Mouse (Mus musculus): ENCODE data around the gene Serbp1.

DNA sequence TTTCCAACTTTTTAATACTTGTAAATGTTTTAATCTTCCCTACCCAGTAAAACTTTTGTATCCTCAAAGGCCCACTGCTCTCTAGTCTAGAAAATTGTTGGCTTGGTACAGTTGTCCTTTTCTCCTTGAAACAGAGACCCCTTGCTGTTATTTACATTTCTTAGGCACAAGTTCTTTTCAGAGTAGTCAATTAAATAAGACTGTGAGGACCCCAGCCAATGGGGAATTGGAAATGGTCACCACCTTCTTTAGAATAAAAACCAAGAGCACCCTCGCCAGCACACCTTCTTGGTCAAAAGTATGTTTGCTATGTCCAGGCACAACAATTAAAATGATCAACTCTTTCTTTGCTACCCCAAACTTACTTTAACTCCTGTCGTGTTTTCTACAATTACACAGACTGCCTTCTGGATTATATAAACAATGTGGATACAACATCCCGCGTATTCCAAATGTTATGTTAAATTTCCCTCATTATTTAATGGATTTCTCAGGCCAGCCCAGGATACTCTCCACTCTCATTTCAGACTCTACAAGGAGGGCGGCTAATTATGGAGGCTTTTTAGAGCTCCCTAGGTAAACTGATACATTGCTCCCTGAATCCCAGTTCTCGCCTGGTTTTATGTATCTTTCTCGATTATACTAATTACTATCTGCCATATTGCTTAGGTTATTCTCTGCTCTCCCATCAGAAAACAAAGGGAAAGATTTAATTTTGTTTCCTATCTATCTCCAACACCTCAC is 1.3 kb upstream of the Serbp1 start:
- no peak for TF ChIP-seq MAX (IDR thresholded peaks at IDR 0.05)
- TF ChIP-seq MYOD1 (IDR thresholded peaks at IDR 0.05; ENCODE audit: control insufficient read depth, insufficient read length, low read depth), result no peak
- no peak for TF ChIP-seq CTCF (IDR thresholded peaks at IDR 0.05; ENCODE audit: control insufficient read depth, insufficient read depth, insufficient read length)
- no peak for TF ChIP-seq MYOG (IDR thresholded peaks at IDR 0.05; ENCODE audit: control insufficient read depth, extremely low read depth, insufficient read length)
- TF ChIP-seq USF1 (IDR thresholded peaks at IDR 0.05; ENCODE audit: low read depth), result no peak
- no peak for TF ChIP-seq CEBPB (IDR thresholded peaks at IDR 0.05; ENCODE audit: low read depth)
- TF ChIP-seq FOSL1 (IDR thresholded peaks at IDR 0.05; ENCODE audit: insufficient read depth, low read length, poor library complexity, severe bottlenecking), result no peak
